Mouse (Mus musculus) adrenal gland, postnatal 10 days (tissue): Measurements from ENCODE around the gene Kif28. TPM values are rescaled to one million over a fixed set of nuclear protein-coding genes. Genes with fewer than 3 reads are reported as not detected.

ENCODE experiments used
- total RNA-seq, 2 experiments: library from RNA; stranded (reverse); gene quantifications; 2 replicates each; pipeline ENCODE4 v1.2.3; 2021

Kif28 gene
- total RNA-seq, 2 experiments from 2014 or later, result not detected

Other genes starting within 250 kb of the Kif28 start
- gene Smyd3, start 227.2 kb downstream of the Kif28 start, total RNA-seq, result 1 to 10 TPM; 6.0 to 8.0 TPM
- 10 to 100 TPM; 47.4 to 48.0 TPM for gene Tfb2m, start 199.0 kb downstream of the Kif28 start, total RNA-seq
- gene Cnst, start 198.9 kb downstream of the Kif28 start, total RNA-seq, result 10 to 100 TPM; 36.5 to 42.1 TPM
- gene Sccpdh, start 77.1 kb downstream of the Kif28 start, total RNA-seq, result 10 to 100 TPM; 29.9 to 36.9 TPM
- gene Gm10518, start 58.1 kb upstream of the Kif28 start, total RNA-seq, result not detected
- 10 to 100 TPM; 32.5 to 36.3 TPM for gene Ahctf1, start 58.4 kb upstream of the Kif28 start, total RNA-seq
- 10 to 100 TPM; 35.6 to 50.3 TPM for gene Cdc42bpa, start 215.2 kb upstream of the Kif28 start, total RNA-seq